Mouse (Mus musculus): ENCODE results near the gene Angptl2. TPM values are rescaled to one million over a fixed set of nuclear protein-coding genes. Genes with fewer than 3 reads are reported as not detected.

The Angptl2 gene
- 0.59 TPM for total RNA-seq (2023)

DNA sequence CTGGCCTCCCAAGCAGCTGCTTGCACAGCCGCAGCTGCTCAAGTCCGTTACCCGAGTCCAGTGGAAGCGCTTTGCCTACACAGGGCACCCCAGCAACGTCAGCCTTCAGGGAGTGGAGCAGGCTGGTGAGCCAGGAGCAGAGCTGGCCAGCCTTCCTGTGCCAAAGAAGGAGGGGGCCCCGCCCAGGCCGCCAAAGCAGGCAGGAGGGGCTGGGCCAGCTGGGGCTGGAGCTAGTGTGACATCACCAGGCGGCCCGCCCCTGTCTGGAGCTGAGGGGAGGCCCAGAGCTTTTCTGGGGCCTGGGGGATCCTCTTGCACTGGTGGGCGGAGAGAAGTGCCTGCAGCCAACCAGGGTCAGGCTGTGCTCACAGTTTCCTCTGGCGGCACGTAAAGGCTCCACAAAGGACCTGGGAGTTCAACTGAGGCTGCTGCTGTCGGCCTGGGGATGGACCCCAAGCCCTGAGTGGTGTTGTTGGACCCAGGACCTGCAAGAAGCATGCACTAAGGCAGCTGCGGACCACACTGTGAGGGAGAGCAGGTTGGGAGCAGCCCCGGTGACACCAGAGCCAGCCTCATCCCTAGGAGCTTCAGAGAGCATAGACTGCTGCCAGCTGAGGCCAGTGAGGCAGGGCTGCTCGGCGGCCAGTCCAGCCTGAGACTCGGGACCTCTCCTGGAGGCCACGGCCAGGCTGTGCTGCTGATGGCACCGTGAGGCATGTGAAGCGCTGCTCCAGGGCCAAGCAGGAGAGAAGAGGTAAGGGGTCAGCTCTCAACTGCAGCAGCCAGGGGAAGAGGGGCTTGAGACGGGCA, at the start of gene Angptl2:
Angptl2 (plus strand) TSS at position 370 of the 810 bp plus-strand sequence.

Other genes with a start within 250 kb of the Angptl2 start
- 5.8 TPM for gene Slc2a8, start 234.0 kb upstream of the Angptl2 start, total RNA-seq (2023)
- gene Garnl3, start 84.4 kb upstream of the Angptl2 start, total RNA-seq (2023), result 2.3 TPM
- 16.4 TPM for gene Ralgps1, start 155.4 kb downstream of the Angptl2 start, total RNA-seq (2023)
- 9.6 TPM for gene Zbtb34, start 215.3 kb downstream of the Angptl2 start, total RNA-seq (2023)